Mouse (Mus musculus) midbrain, embryonic 10.5 days (tissue): ENCODE results near the gene Kcna2. TPM values are rescaled to one million over a fixed set of nuclear protein-coding genes. Genes with fewer than 3 reads are reported as not detected.

ENCODE experiments used
- DNase-seq: peaks from one replicate; pipeline ENCODE4 v3.0.0-alpha.2; 2017; ENCODE audit warnings: low spot score
- H3K27ac ChIP-seq: fragments of 300-500 bp; sonication (generic); replicated peaks from 2 replicates; pipeline ENCODE4 v1.5.1; 2016; ENCODE audit warnings: mild to moderate bottlenecking
- H3K27me3 ChIP-seq: fragments of 300-500 bp; sonication (generic); 2 replicates; pipeline ENCODE4 v1.6.1; 2016; ENCODE audit warnings: low read depth, mild to moderate bottlenecking; ENCODE audit not compliant: poor library complexity, severe bottlenecking
- H3K36me3 ChIP-seq: fragments of 300-500 bp; sonication (generic); 2 replicates; pipeline ENCODE4 v1.6.1; 2016; ENCODE audit warnings: mild to moderate bottlenecking, moderate library complexity
- H3K4me1 ChIP-seq: fragments of 300-500 bp; sonication (generic); 2 replicates; pipeline ENCODE4 v1.6.1; 2016
- H3K4me3 ChIP-seq: fragments of 300-500 bp; sonication (generic); 2 replicates; pipeline ENCODE4 v1.5.1; 2016; ENCODE audit warnings: mild to moderate bottlenecking, moderate library complexity
- H3K9me3 ChIP-seq: fragments of 300-500 bp; sonication (generic); replicated peaks from 2 replicates; pipeline ENCODE4 v1.6.1; 2016; ENCODE audit warnings: mild to moderate bottlenecking
- WGBS: fragments of 180-500 bp; shearing (Covaris S2); methylation state at CpG from one replicate; pipeline ENCODE4 v1.1.7; 2016; 5-methylcytosine and 5-hydroxymethylcytosine counted together
- polyA plus RNA-seq: library from polyadenylated mRNA; unstranded; fragments of >200 nt; fragmentation: Nextera tagmentation; extraction: Ambion mirVana; gene quantifications from 2 replicates; pipeline ENCODE4 v1.2.1, GENCODE M21; 2016

Gene Kcna2
- polyA plus RNA-seq, 1 experiment from 2014 or later, result 0.10 TPM

DNA sequence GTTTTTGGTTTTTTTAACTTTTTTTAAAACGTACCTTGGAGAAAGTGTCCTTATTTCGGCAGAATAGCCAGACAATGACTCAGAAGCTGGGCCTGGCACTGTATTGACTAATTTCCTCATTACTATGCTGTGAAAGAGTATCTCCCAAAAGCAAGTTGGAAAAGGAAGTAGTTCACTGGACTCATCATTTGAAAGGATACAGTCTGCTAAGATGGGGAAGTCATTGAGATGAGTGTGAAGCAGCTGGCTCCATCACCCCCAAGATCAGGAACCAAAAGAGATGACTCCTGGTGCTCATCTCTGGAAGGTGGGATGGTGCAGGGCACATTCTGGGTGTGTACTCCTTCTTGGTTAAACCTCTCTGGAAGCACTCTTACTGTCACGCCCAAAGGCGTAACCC is 13.5 kb upstream of the Kcna2 start:
- 85% methylated on average over 4 of the region's 4 CpGs for WGBS

DNA sequence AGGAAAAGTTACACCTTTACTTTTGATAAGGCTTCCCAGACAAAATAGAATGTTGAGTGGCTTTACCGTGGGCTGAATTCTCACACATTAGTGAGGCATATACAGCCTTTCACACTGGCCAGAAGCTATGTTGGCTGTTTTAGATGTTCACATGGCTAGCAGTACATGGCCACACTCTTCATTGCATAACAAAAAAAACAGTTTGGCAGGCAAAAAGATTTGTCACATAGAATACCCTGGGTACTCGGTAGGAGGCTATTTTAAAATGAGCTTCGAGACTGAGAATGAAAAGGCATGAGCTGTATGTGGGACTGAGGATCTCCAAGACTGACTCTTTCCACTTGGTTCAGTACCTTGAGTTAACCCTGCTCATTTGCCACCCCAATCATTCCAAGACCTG is 12.1 kb upstream of the Kcna2 start:
- Histone ChIP-seq H3K9me3 (no peaks in the 10 kb centered on the region), H3K36me3 (no peaks in the 10 kb centered on the region), H3K4me3 (no peak overlapping the region), H3K4me1 (no peaks in the 10 kb centered on the region), H3K27ac (no peak overlapping the region), H3K27me3 (no peaks in the 10 kb centered on the region)
- no peak for DNase-seq
- 88% methylated on average over 3 of the region's 3 CpGs for WGBS

More for the DNA sequence above, 13.5 kb upstream of the Kcna2 start:
- no peak for DNase-seq
- H3K36me3 ChIP-seq, result no peaks in the 10 kb centered on the region
- no peak overlapping the region for H3K4me3 ChIP-seq
- H3K27ac ChIP-seq, result no peak overlapping the region
- no peaks in the 10 kb centered on the region for H3K27me3 ChIP-seq
- H3K9me3 ChIP-seq, result no peaks in the 10 kb centered on the region
- H3K4me1 ChIP-seq, result no peaks in the 10 kb centered on the region

DNA sequence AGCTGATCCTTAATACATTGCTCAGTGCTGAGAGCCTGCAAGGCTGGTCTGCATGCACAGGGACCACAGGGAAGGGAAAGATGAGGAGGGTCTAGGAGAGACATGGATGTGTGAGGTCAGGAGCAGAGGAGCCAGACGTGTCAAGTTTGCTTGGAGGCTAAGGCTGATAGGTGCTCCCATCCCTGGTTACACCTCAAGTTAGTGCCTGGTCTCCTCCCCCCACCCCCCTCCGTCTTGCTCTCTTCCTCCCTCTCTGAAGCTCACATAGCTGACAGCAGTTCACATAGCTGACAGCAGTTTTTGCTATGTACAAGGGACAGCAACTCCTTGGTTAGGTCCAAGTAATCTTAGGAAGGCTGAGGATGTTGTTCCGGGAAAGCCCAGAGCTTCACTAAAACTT is 11.5 kb upstream of the Kcna2 start:
- H3K27ac ChIP-seq, result no peak overlapping the region
- H3K9me3 ChIP-seq, result no peaks in the 10 kb centered on the region
- no peaks in the 10 kb centered on the region for H3K27me3 ChIP-seq
- H3K36me3 ChIP-seq, result no peaks in the 10 kb centered on the region
- no peak for DNase-seq
- H3K4me1 ChIP-seq, result no peaks in the 10 kb centered on the region
- H3K4me3 ChIP-seq, result no peak overlapping the region
- WGBS, result 80% methylated on average over 3 of the region's 3 CpGs

DNA sequence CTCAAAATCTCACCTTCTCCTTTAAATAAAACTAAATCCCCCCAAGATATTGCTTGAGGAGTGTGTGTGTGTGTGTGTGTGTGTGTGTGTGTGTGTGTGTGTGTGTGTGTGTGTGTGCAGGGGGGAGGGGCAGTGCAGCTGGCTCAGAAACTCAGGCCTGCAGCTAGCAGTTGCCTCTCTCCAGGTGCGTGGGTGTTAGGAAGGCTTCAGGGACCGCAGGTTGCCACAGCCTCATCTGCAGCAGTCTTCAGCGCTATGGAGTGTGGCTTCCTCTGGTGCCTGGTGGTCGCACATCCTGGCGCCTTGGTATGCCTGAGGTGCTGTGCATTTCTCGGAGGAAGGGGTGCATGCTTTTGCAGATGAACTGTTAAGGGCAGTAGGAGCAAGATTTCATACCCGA is 10.9 kb upstream of the Kcna2 start:
- Histone ChIP-seq H3K27ac (no peak overlapping the region), H3K9me3 (no peaks in the 10 kb centered on the region), H3K4me3 (no peak overlapping the region), H3K27me3 (no peaks in the 10 kb centered on the region), H3K36me3 (no peaks in the 10 kb centered on the region), H3K4me1 (no peaks in the 10 kb centered on the region)
- DNase-seq, result no peak
- WGBS, result 69% methylated on average over 7 of the region's 7 CpGs

DNA sequence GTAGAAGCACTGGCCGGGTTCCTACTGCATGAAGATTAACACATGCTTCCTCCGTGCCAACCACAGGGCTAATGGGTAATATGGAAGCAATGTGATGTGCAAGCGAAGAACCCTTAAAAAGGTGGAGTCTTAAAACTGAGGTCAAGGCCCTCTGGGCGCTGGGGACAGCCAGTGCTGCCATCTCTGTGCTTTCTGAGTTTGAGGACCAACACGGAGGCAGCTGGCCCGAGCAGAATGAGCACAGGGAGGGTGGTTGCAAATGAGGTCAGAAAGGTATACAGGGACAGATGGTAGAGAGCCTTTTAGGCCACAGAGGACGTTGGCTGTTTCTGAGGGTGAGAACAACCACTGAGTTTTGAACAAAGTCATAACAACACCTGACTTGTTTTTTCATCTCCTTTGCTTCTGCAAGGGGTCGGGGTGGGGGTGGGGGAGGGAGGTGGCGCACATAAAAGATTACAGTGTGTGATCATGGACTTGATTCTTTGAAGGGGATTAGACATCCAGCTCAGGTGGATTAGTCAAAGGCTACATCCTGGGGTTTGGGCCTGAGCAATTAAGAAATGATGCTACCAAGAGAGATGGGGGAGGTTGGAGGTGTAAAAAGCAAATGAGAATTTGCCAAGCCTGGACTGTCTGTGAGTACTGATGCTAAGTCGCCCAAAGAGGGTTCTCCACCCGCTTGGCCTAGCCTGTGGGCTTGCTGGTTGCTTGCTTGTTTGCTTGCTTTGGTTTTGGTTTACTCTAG is 10.4 kb upstream of the Kcna2 start:
- no peaks in the 10 kb centered on the region for H3K4me1 ChIP-seq
- H3K27me3 ChIP-seq, result no peaks in the 10 kb centered on the region
- H3K9me3 ChIP-seq, result no peaks in the 10 kb centered on the region
- DNase-seq, result no peak
- 71% methylated on average over 11 of the region's 11 CpGs for WGBS
- H3K4me3 ChIP-seq, result no peak overlapping the region
- H3K36me3 ChIP-seq, result no peaks in the 10 kb centered on the region
- H3K27ac ChIP-seq, result no peak overlapping the region

DNA sequence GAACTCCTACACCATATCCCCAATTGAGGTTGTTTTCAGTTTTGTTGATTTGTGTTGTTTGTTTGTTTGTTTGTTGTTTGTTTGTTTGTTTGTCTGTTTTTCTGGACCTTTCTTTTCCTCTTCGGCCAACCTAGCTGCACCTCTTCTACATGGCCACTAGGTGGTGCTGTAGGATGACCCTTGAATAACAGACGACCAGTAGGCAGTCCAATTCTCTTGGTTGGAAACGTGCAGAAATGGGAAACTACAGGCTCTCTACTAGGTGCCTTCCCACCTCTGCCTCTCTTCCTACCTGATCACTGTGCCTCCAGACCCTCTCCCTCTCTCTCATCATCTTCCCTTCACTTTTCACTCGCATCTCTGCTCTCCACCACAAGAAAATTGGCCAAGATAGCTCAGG is 6.9 kb upstream of the Kcna2 start:
- no peaks in the 10 kb centered on the region for H3K36me3 ChIP-seq
- 8% methylated on average over 4 of the region's 4 CpGs for WGBS
- no peaks in the 10 kb centered on the region for H3K9me3 ChIP-seq
- no peaks in the 10 kb centered on the region for H3K4me1 ChIP-seq
- H3K4me3 ChIP-seq, result no peak overlapping the region
- no peak overlapping the region for H3K27ac ChIP-seq
- peak; percentile 30 for DNase-seq
- no peaks in the 10 kb centered on the region for H3K27me3 ChIP-seq

DNA sequence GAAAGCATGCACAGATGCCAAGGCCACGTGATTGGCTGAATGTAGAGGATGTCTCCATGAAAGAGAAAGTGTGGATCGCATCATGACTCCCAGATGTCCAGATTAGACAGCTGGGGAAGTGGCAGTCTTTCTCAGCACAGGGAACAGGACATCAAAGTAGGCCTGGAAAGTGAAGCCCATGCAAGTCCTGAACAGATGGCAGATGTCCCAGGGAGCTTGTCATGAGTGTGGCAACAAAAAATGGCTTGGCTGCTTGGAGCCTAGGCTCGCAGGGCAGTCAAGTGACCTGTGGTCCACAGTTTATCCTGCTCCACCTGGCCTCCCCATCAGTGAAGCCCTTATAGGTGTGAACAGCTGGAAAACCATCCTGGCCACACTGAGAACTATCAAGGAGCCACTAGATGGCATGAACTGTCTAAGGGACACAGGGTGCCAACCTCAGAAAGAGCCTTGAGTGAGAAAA is 4.6 kb upstream of the Kcna2 start:
- Histone ChIP-seq H3K27me3 (peaks cover 23% of the 10 kb centered on the region), H3K4me3 (no peak overlapping the region), H3K27ac (no peak overlapping the region), H3K4me1 (peaks cover 11% of the 10 kb centered on the region), H3K36me3 (no peaks in the 10 kb centered on the region), H3K9me3 (no peaks in the 10 kb centered on the region)
- DNase-seq, result no peak
- WGBS, result 85% methylated on average over 3 of the region's 3 CpGs

DNA sequence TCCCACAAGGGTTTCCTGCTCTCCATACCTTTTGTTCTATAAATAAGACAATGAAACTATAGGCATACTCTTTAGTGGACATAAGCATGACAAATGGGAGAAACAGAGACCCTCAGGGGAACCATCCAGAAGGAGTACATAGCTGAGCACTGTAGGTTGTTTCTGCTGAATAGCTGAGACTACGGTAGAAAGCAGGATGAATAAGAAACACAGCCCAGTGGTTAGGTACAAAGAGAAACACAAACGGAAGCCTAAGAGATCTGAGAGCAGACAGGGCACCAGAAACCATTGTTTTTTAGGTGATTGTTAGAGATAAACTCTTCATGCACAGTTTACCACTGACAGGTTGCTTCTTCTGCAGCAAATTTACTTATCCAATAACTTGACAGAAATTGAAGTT is 1.1 kb upstream of the Kcna2 start:
- no peak for DNase-seq
- Histone ChIP-seq H3K27me3 (peaks cover 57% of the 10 kb centered on the region), H3K9me3 (no peaks in the 10 kb centered on the region), H3K36me3 (no peaks in the 10 kb centered on the region), H3K4me3 (no peak overlapping the region), H3K4me1 (peaks cover 31% of the 10 kb centered on the region), H3K27ac (no peak overlapping the region)
- 30% methylated on average over 2 of the region's 2 CpGs for WGBS

DNA sequence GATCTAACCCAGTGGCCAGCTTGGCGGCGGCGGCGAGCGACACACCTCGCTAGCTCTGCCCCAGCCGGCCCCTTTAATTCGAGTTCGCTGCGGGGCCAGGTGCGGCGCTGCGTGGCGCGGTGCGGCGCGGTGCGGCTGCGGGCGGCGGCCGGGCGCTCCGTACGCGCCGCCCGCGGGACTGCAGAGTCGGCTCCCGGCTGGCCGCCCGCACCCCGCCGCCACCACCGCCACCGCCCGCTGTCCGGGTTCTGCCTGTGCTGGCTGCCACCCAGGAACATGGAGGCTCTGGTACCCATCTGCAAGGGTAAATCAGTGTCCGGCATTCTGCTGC is 475 bp downstream of the Kcna2 start:
- H3K9me3 ChIP-seq, result no peaks in the 10 kb centered on the region
- peak overlapping the region; percentile 78 for H3K4me3 ChIP-seq
- H3K27ac ChIP-seq, result peak overlapping the region; percentile 76
- H3K4me1 ChIP-seq, result peaks cover 36% of the 10 kb centered on the region
- no peaks in the 10 kb centered on the region for H3K36me3 ChIP-seq
- H3K27me3 ChIP-seq, result peaks cover 59% of the 10 kb centered on the region
- under 1% methylated on average over 37 of the region's 41 CpGs for WGBS
- DNase-seq, result no peak

DNA sequence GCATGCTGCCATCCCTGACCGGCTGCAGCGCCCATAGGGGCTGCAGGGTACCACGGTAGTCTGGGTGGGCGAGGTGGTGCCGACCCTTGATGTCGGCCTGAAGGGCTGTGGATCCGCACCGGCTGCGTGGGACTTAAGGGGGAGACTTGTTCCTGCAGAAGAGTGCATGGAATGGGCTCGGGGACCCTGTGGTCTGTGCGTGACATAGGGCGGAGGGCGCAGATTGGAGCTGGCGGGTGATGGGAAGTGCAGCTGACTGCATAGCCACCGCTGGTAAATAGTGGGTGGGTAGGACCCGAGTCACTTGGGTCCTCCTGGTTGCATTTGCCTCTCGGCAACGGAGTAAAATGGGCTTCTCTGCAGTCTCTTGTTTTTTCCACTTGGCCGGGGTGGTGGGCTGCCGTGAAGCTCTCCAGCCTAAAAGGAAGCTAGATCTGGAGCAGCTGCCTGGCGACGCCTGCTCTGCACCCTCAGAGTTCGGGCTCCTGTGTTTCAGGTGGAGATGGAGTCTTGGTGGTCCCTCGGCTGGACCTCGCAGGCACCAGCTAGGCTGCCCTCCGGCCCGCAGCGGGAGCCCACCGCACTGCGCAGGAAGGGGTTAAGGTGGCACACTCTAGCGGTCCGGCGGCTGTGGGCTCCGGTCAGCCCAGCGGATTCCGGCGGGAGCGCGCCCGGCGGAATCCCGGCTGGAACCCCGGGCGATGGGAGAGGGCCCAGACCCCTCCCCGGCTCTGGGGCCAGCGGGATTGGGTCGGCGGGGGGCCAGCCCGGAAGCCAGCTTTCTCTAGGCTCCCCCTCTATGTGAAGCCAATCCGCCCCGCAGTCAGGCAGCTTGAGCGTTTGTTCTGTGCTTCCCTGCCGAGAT is 1.1 kb downstream of the Kcna2 start:
- Histone ChIP-seq H3K27me3 (peaks cover 59% of the 10 kb centered on the region), H3K4me3 (peak overlapping the region; percentile 78), H3K4me1 (peaks cover 36% of the 10 kb centered on the region), H3K9me3 (no peaks in the 10 kb centered on the region), H3K36me3 (no peaks in the 10 kb centered on the region), H3K27ac (peak overlapping the region; percentile 76)
- DNase-seq, result peak; percentile 68
- under 1% methylated on average over 53 of the region's 53 CpGs for WGBS

DNA sequence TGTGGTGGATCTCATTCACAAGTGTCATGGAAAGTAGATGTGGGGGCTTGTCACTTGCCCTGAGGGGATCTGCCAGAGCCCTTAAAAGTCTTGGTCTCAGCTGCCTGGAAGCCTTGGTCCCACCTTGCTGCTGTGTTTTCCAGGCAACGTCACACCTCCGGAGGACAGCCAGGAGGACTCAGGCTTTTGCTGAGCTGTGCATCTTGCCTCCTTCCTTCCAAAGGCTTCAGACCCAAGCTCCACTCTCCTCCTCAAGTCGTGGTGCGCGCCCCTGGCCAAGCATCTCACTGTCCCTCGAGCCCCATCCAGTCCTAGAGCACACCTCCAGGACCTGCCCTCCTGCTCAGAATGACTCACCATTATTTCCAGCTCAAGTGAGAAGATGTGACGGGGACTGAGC is 2.1 kb downstream of the Kcna2 start:
- H3K4me3 ChIP-seq, result peak overlapping the region; percentile 78; the same call in 1 of the 2 replicates
- 72% methylated on average over 7 of the region's 7 CpGs for WGBS
- H3K27me3 ChIP-seq, result peaks cover 59% of the 10 kb centered on the region
- no peak for DNase-seq
- no peaks in the 10 kb centered on the region for H3K9me3 ChIP-seq
- peaks cover 36% of the 10 kb centered on the region for H3K4me1 ChIP-seq
- no peak overlapping the region for H3K27ac ChIP-seq
- H3K36me3 ChIP-seq, result no peaks in the 10 kb centered on the region

DNA sequence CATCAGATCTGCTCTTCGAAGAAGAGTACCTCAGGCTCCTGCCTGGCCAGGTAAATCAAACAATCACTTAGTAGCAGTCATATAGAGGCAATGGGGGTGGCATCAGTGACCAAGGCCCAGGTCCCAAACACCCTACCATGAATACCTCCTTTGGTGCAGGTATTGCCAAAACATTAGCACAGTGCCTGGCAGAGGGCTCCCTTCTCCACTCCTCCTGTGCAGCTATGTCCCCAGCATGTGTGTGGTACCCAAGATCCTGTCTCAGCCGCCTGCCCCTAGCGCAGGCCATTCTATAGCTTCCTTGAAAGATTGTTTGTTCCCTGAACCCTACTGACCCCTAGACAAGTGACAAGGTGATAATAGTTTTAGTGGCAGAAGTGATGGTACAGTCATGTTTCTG is 2.5 kb downstream of the Kcna2 start:
- no peaks in the 10 kb centered on the region for H3K9me3 ChIP-seq
- H3K27me3 ChIP-seq, result peaks cover 59% of the 10 kb centered on the region
- 90% methylated on average over 3 of the region's 3 CpGs for WGBS
- H3K4me1 ChIP-seq, result peaks cover 36% of the 10 kb centered on the region
- H3K36me3 ChIP-seq, result no peaks in the 10 kb centered on the region
- DNase-seq, result no peak
- H3K27ac ChIP-seq, result no peak overlapping the region
- no peak overlapping the region for H3K4me3 ChIP-seq

DNA sequence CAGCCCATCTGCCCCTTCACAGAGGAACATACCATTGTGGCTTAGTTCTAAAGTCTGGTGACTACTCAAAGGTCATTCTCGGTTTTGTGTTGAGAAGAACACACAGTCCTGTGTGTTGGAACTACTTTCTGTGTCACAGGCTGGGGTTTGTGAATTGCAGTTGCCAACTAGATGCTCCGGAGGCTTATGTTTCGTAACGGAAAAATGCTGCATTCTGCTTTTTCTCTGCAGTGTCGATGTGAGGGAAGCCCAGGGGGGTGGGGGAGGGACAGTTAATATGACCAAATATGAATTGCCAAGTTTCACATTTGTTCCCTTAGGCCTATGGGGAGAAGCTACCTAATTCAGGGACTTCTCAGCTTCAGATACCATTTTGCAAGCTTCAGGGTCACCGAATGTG is 5.0 kb downstream of the Kcna2 start:
- Histone ChIP-seq H3K36me3 (no peaks in the 10 kb centered on the region), H3K9me3 (no peaks in the 10 kb centered on the region), H3K4me1 (peaks cover 28% of the 10 kb centered on the region), H3K27ac (no peak overlapping the region), H3K4me3 (no peak overlapping the region), H3K27me3 (peaks cover 39% of the 10 kb centered on the region)
- DNase-seq, result no peak
- 91% methylated on average over 6 of the region's 6 CpGs for WGBS
